Comparison of ENCODE assay signal across 8 mouse cellular contexts in the genomic region with DNA sequence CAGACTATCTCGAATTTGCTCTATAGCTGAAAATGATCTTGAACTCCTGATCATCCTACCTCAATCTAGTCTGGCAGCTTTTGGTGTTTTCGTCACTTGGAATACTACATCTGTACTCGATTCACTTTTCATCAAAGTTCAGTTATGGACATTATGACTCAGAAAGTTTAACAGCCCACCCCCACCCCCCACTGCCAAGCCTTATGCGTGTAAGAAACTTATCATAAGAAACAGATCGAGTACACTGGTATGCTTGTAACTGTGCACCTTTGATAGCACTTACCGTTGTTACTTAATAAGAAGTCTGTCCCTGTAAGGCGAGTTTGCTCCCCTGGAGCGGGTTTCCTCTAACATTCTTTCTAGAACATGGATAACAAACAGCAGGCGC. TPM values are rescaled to one million over a fixed set of nuclear protein-coding genes. Genes with fewer than 3 reads are reported as not detected.
DNase-seq lines count a peak whose midpoint lies in the region; ATAC-seq and TF ChIP-seq lines count a peak whose summit lies in the region.

No protein-coding gene starts in this region.

- H3K9me3 ChIP-seq in lung, embryonic 14.5 days (ENCODE audit: low read depth, low read length), result no peaks in the 10 kb centered on the region
- no peaks in the 10 kb centered on the region for H3K9me3 ChIP-seq in embryonic facial prominence, embryonic 12.5 days
- H3K9me3 ChIP-seq in limb, embryonic 11.5 days (ENCODE audit: control insufficient read depth, low read length), result no peaks in the 10 kb centered on the region
- no peaks in the 10 kb centered on the region for H3K9me3 ChIP-seq in neural tube, embryonic 14.5 days (ENCODE audit: control insufficient read depth, low read length)

- peak overlapping the region; percentile 25 for H3K27ac ChIP-seq in lung, embryonic 14.5 days (ENCODE audit: low read depth)
- H3K27ac ChIP-seq in embryonic facial prominence, embryonic 12.5 days, result peak overlapping the region; percentile 83
- no peak overlapping the region; the same call in 1 of the 2 replicates for H3K27ac ChIP-seq in limb, embryonic 11.5 days (replicated peaks; ENCODE audit: low read depth, low read length)
- peak overlapping the region; percentile 28; the same call in 1 of the 2 replicates for H3K27ac ChIP-seq in neural tube, embryonic 14.5 days (ENCODE audit: low read depth, low read length)

- H3K4me2 ChIP-seq in lung, embryonic 14.5 days, result peak overlapping the region; percentile 94
- peak overlapping the region; percentile 80 for H3K4me2 ChIP-seq in embryonic facial prominence, embryonic 12.5 days (replicated peaks)
- peak overlapping the region; percentile 88 for H3K4me2 ChIP-seq in limb, embryonic 11.5 days (ENCODE audit: low read depth, severe bottlenecking)
- peak overlapping the region; percentile 56 for H3K4me2 ChIP-seq in neural tube, embryonic 14.5 days (ENCODE audit: low read depth, low read length)

- no peaks in the 10 kb centered on the region for H3K27me3 ChIP-seq in lung, embryonic 14.5 days (ENCODE audit: insufficient read depth, low read length)
- H3K27me3 ChIP-seq in embryonic facial prominence, embryonic 12.5 days, result no peaks in the 10 kb centered on the region
- no peaks in the 10 kb centered on the region for H3K27me3 ChIP-seq in limb, embryonic 11.5 days (ENCODE audit: control insufficient read depth, insufficient read depth, low read length)
- no peaks in the 10 kb centered on the region for H3K27me3 ChIP-seq in neural tube, embryonic 14.5 days (ENCODE audit: control insufficient read depth, insufficient read depth, low read length)

- DNase-seq in lung, embryonic 14.5 days, result no peak
- DNase-seq in lung, postnatal 10 days, result no peak
- DNase-seq in limb, embryonic 11.5 days (ENCODE audit: low spot score), result no peak
- DNase-seq in adrenal gland, postnatal 36 days, result no peak
- DNase-seq in urinary bladder, postnatal 14 days (ENCODE audit: low spot score), result no peak

- TF ChIP-seq CTCF in lung, embryonic 14.5 days (IDR thresholded peaks at IDR 0.05; ENCODE audit: low read depth), result no peak

- peaks cover 14% of the 10 kb centered on the region for H3K36me3 ChIP-seq in lung, embryonic 14.5 days (ENCODE audit: insufficient read depth)
- H3K36me3 ChIP-seq in embryonic facial prominence, embryonic 12.5 days, result peaks cover 11% of the 10 kb centered on the region
- H3K36me3 ChIP-seq in limb, embryonic 11.5 days (ENCODE audit: control insufficient read depth, insufficient read depth, low read length), result no peaks in the 10 kb centered on the region; the same call in 1 of the 2 replicates
- peaks cover 12% of the 10 kb centered on the region for H3K36me3 ChIP-seq in neural tube, embryonic 14.5 days (ENCODE audit: control insufficient read depth, insufficient read depth, low read length)

- ATAC-seq in lung, embryonic 14.5 days (ENCODE audit: insufficient read depth), result no peak
- ATAC-seq in embryonic facial prominence, embryonic 12.5 days (ENCODE audit: insufficient number of reproducible peaks, insufficient read depth, low FRiP score, low TSS enrichment), result no peak
- no peak for ATAC-seq in limb, embryonic 11.5 days (ENCODE audit: insufficient number of reproducible peaks, low FRiP score, low TSS enrichment, low read depth)
- ATAC-seq in neural tube, embryonic 14.5 days (ENCODE audit: low read depth), result no peak
- ATAC-seq in granulocyte monocyte progenitor cell, adult 5-6 weeks (replicated peaks; ENCODE audit: poor library complexity, severe bottlenecking), result no peak

- peak overlapping the region; percentile 86 for H3K9ac ChIP-seq in lung, embryonic 14.5 days
- peak overlapping the region; percentile 11; the same call in 1 of the 2 replicates for H3K9ac ChIP-seq in embryonic facial prominence, embryonic 12.5 days
- peak overlapping the region; percentile 79 for H3K9ac ChIP-seq in limb, embryonic 11.5 days (ENCODE audit: low read length)
- peak overlapping the region; percentile 69 for H3K9ac ChIP-seq in neural tube, embryonic 14.5 days (replicated peaks; ENCODE audit: low read depth, low read length)

- WGBS in lung, embryonic 14.5 days, result 28% methylated on average over 9 of the region's 9 CpGs
- WGBS in embryonic facial prominence, embryonic 12.5 days, result 23% methylated on average over 9 of the region's 9 CpGs
- WGBS in limb, embryonic 11.5 days, result 31% methylated on average over 9 of the region's 9 CpGs
- 33% methylated on average over 9 of the region's 9 CpGs for WGBS in neural tube, embryonic 14.5 days

- peak overlapping the region; percentile 95 for H3K4me3 ChIP-seq in lung, embryonic 14.5 days (ENCODE audit: low read depth, low read length)
- peak overlapping the region; percentile 90 for H3K4me3 ChIP-seq in embryonic facial prominence, embryonic 12.5 days
- H3K4me3 ChIP-seq in limb, embryonic 11.5 days (ENCODE audit: low read depth, low read length), result peak overlapping the region; percentile 91
- peak overlapping the region; percentile 73 for H3K4me3 ChIP-seq in neural tube, embryonic 14.5 days (ENCODE audit: low read depth, low read length)

- peaks cover 6% of the 10 kb centered on the region; the same call in 1 of the 2 replicates for H3K4me1 ChIP-seq in lung, embryonic 14.5 days (ENCODE audit: insufficient read depth)
- peaks cover 17% of the 10 kb centered on the region for H3K4me1 ChIP-seq in embryonic facial prominence, embryonic 12.5 days
- H3K4me1 ChIP-seq in limb, embryonic 11.5 days (ENCODE audit: control insufficient read depth, insufficient read depth, low read length), result peaks cover 7% of the 10 kb centered on the region
- H3K4me1 ChIP-seq in neural tube, embryonic 14.5 days (ENCODE audit: control insufficient read depth, insufficient read depth, low read length), result peaks cover 21% of the 10 kb centered on the region

RNA-seq across cellular contexts. Expression of gene Coro7, which starts 3.6 kb away (rescaled TPM):
- polyA plus RNA-seq in lung, embryonic 14.5 days (2014; fragmentation: Nextera tagmentation; extraction: Ambion mirVana), result 13.1 and 15.1 TPM in 2 replicates
- polyA plus RNA-seq in embryonic facial prominence, embryonic 12.5 days (2016; fragmentation: Nextera tagmentation; extraction: Ambion mirVana), result 18.2 and 23.1 TPM in 2 replicates
- 13.1 and 15.7 TPM in 2 replicates for polyA plus RNA-seq in limb, embryonic 11.5 days (2014; fragmentation: Nextera tagmentation; extraction: Ambion mirVana)
- 28.0 and 28.6 TPM in 2 replicates for polyA plus RNA-seq in neural tube, embryonic 14.5 days (2014; fragmentation: Nextera tagmentation; extraction: Ambion mirVana)
- 115 and 187 TPM in 2 replicates for total RNA-seq in granulocyte monocyte progenitor cell, adult 5-6 weeks (2014; fragmentation: Nextera tagmentation)
- total RNA-seq in granulocyte monocyte progenitor cell, adult 5-6 weeks (2017), result 39.8 and 58.1 TPM in 2 replicates
- total RNA-seq in adrenal gland, postnatal 36 days (2021), result 10 to 100 TPM; 24.6 to 25.1 TPM

RNA-seq across cellular contexts. Expression of gene Nmral1, which starts 36.0 kb away (rescaled TPM):
- polyA plus RNA-seq in lung, embryonic 14.5 days (2014; fragmentation: Nextera tagmentation; extraction: Ambion mirVana), result 93.7 and 102 TPM in 2 replicates
- 124 and 135 TPM in 2 replicates for polyA plus RNA-seq in embryonic facial prominence, embryonic 12.5 days (2016; fragmentation: Nextera tagmentation; extraction: Ambion mirVana)
- 249 and 258 TPM in 2 replicates for polyA plus RNA-seq in limb, embryonic 11.5 days (2014; fragmentation: Nextera tagmentation; extraction: Ambion mirVana)
- 57.2 and 63.7 TPM in 2 replicates for polyA plus RNA-seq in neural tube, embryonic 14.5 days (2014; fragmentation: Nextera tagmentation; extraction: Ambion mirVana)
- total RNA-seq in granulocyte monocyte progenitor cell, adult 5-6 weeks (2014; fragmentation: Nextera tagmentation), result 50.8 and 61.6 TPM in 2 replicates
- total RNA-seq in granulocyte monocyte progenitor cell, adult 5-6 weeks (2017), result 75.7 and 82.9 TPM in 2 replicates
- 1 to 10 TPM; 3.9 to 4.0 TPM for total RNA-seq in adrenal gland, postnatal 36 days (2021)

RNA-seq across cellular contexts. Expression of gene Hmox2, which starts 43.0 kb away (rescaled TPM):
- 104 and 109 TPM in 2 replicates for polyA plus RNA-seq in lung, embryonic 14.5 days (2014; fragmentation: Nextera tagmentation; extraction: Ambion mirVana)
- 102 and 105 TPM in 2 replicates for polyA plus RNA-seq in embryonic facial prominence, embryonic 12.5 days (2016; fragmentation: Nextera tagmentation; extraction: Ambion mirVana)
- 103 and 111 TPM in 2 replicates for polyA plus RNA-seq in limb, embryonic 11.5 days (2014; fragmentation: Nextera tagmentation; extraction: Ambion mirVana)
- 106 and 126 TPM in 2 replicates for polyA plus RNA-seq in neural tube, embryonic 14.5 days (2014; fragmentation: Nextera tagmentation; extraction: Ambion mirVana)
- total RNA-seq in granulocyte monocyte progenitor cell, adult 5-6 weeks (2014; fragmentation: Nextera tagmentation), result 70.2 and 73.0 TPM in 2 replicates
- total RNA-seq in granulocyte monocyte progenitor cell, adult 5-6 weeks (2017), result 77.2 and 95.9 TPM in 2 replicates
- total RNA-seq in adrenal gland, postnatal 36 days (2021), result 100 to 1,000 TPM in 1 of 2 experiments, 10 to 100 TPM in 1; 57.3 to 106 TPM

RNA-seq across cellular contexts. Expression of gene Dnaja3, which starts 43.4 kb away (rescaled TPM):
- polyA plus RNA-seq in lung, embryonic 14.5 days (2014; fragmentation: Nextera tagmentation; extraction: Ambion mirVana), result 58.7 and 59.3 TPM in 2 replicates
- polyA plus RNA-seq in embryonic facial prominence, embryonic 12.5 days (2016; fragmentation: Nextera tagmentation; extraction: Ambion mirVana), result 57.1 and 59.8 TPM in 2 replicates
- 56.5 and 59.1 TPM in 2 replicates for polyA plus RNA-seq in limb, embryonic 11.5 days (2014; fragmentation: Nextera tagmentation; extraction: Ambion mirVana)
- polyA plus RNA-seq in neural tube, embryonic 14.5 days (2014; fragmentation: Nextera tagmentation; extraction: Ambion mirVana), result 55.0 and 61.9 TPM in 2 replicates
- 41.9 and 45.8 TPM in 2 replicates for total RNA-seq in granulocyte monocyte progenitor cell, adult 5-6 weeks (2014; fragmentation: Nextera tagmentation)
- total RNA-seq in granulocyte monocyte progenitor cell, adult 5-6 weeks (2017), result 60.9 and 66.4 TPM in 2 replicates
- 100 to 1,000 TPM; 118 to 143 TPM for total RNA-seq in adrenal gland, postnatal 36 days (2021)

RNA-seq across cellular contexts. Expression of gene Vasn, which starts 43.4 kb away (rescaled TPM):
- 23.1 and 23.5 TPM in 2 replicates for polyA plus RNA-seq in lung, embryonic 14.5 days (2014; fragmentation: Nextera tagmentation; extraction: Ambion mirVana)
- 23.4 and 24.1 TPM in 2 replicates for polyA plus RNA-seq in embryonic facial prominence, embryonic 12.5 days (2016; fragmentation: Nextera tagmentation; extraction: Ambion mirVana)
- 20.2 and 22.3 TPM in 2 replicates for polyA plus RNA-seq in limb, embryonic 11.5 days (2014; fragmentation: Nextera tagmentation; extraction: Ambion mirVana)
- polyA plus RNA-seq in neural tube, embryonic 14.5 days (2014; fragmentation: Nextera tagmentation; extraction: Ambion mirVana), result 4.4 and 6.3 TPM in 2 replicates
- total RNA-seq in granulocyte monocyte progenitor cell, adult 5-6 weeks (2014; fragmentation: Nextera tagmentation), result not detected in 2 replicates
- total RNA-seq in granulocyte monocyte progenitor cell, adult 5-6 weeks (2017), result 0.67 TPM in 1 of 2 replicates, not detected in the other
- total RNA-seq in adrenal gland, postnatal 36 days (2021), result 10 to 100 TPM in 1 of 2 experiments, 1 to 10 TPM in 1; 8.9 to 15.1 TPM

Comparison
In these comparisons a context has a peak if more than half of its experiments do, and no peak if none do; other contexts are left out.
1. H3K9ac ChIP-seq: peak in every context shown above with its lines; median percentile 86 in lung, embryonic 14.5 days; 79 in limb, embryonic 11.5 days; 69 in neural tube, embryonic 14.5 days; 11 in embryonic facial prominence, embryonic 12.5 days.